Mouse (Mus musculus) cerebellum, adult 2 months (tissue): ENCODE measurements at regions not wholly inside any gene's neighbourhood (a gene's known extent, or its start where the extent isn't known, plus 50 kb on each side); places are given as distances from the start of the nearest gene placed in this dataset.

Source experiments
- CTCF ChIP-seq: fragments of 200-500 bp; IDR thresholded peaks from 2 replicates; pipeline ENCODE4 v1.5.1; 2011; ENCODE audit warnings: low read depth, mild to moderate bottlenecking, control low read depth, low read length, moderate library complexity, borderline replicate concordance; ENCODE audit not compliant: insufficient read depth
- POLR2A ChIP-seq: fragments of 200-500 bp; IDR thresholded peaks from 2 replicates; pipeline ENCODE4 v1.6.1; 2011; ENCODE audit warnings: low read length, control low read depth, borderline replicate concordance; ENCODE audit not compliant: insufficient read depth

- TF ChIP-seq CTCF = no peak
- TF ChIP-seq POLR2A = no peak
Observed at GRCm38 (mm10) chr5:73890942-73891341, 177.3 kb downstream of the Usp46 start.
